Mouse (Mus musculus): ENCODE measurements around the gene Gm597. TPM values are rescaled to one million over a fixed set of nuclear protein-coding genes. Genes with fewer than 3 reads are reported as not detected.

The Gm597 gene
- not detected in 2 replicates for polyA plus RNA-seq (2012; rRNA removed)

- no peak for DNase-seq (ENCODE audit: low read depth, low spot score)
These were observed at the start of gene Gm597 for GRCm38 (mm10) chr1:28780152-28780551. TSS of gene Gm597 (minus strand) at chr1:28780252.

DNA sequence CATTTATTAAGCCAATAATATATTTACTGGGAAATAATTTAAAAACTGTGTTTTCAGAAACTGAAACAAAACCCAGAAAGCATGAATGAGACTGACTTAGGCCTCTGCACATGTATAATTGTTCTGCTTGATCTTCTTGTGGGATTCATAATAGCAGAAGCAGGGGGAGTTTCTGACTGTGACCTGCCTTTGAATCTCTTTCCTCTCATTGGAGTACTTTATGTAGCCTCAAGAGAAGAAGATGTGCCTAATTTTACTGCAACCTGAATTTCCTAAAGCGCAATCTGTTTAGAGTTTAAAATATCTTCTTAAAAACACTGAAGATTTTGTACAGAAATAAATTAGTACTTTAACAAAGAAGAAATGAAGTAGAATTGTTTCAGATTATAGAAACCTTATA, 27.6 kb upstream of the Gm597 start:
- DNase-seq (ENCODE audit: low read depth, low spot score), result no peak
- WGBS, result 96% methylated on average over 1 of the region's 1 CpGs

DNA sequence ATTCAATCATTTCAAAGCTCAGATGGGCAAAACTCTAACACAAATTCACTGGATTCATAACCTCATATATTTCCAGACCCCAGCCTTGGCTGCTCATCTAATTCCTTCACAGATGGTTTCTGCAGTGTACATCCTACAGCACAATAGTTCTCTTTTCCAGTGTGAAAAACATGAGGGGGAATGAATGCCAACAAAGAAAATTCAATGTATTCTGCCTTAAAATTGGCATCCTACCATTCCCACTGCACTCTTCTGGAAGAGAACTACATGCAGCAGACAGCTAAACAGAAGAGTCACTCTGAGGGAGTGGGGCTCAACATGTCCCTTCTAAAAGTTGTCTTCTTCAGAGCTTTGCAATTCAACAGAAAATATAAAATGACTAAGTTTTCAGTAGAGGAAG, 26.6 kb upstream of the Gm597 start:
- DNase-seq (ENCODE audit: low read depth, low spot score), result no peak

- WGBS, result 84% methylated on average over 14 of the region's 14 CpGs
- DNase-seq (ENCODE audit: low read depth, low spot score), result no peak
These were observed 20.8 kb upstream of the Gm597 start for GRCm38 (mm10) chr1:28800881-28801280.

Data from large intestine, adult 2 months (tissue).